Mouse (Mus musculus) Patski (cell line): ENCODE data around the gene Kcne2. TPM values are rescaled to one million over a fixed set of nuclear protein-coding genes. Genes with fewer than 3 reads are reported as not detected.

ENCODE experiments used
- ATAC-seq: fragments of 100-300 bp; one replicate; pipeline ENCODE4 v1.8.0; 2021
- CTCF ChIA-PET: fragments of 350-600 bp; sonication (Branson Sonifier 250); formaldehyde crosslinking; loops from one replicate; lab custom pipeline; 2022; ENCODE audit warnings: inconsistent platforms; lab: Charles Lee
- POLR2A ChIA-PET: fragments of 350-600 bp; sonication (Branson Sonifier 250); formaldehyde crosslinking; loops from one replicate; lab custom pipeline; 2022; ENCODE audit warnings: antibody characterized with exemption, inconsistent platforms; lab: Charles Lee
- DNase-seq: peaks from one replicate; pipeline ENCODE4 v3.0.0-alpha.2; 2011; ENCODE audit warnings: low read depth, low spot score
- H3K27me3 ChIP-seq: fragments of 371-371 bp; one replicate; pipeline ENCODE4 v1.5.1; 2021
- CTCF ChIP-seq: fragments of 100-300 bp; IDR thresholded peaks from one replicate; pipeline ENCODE4 v1.5.1; 2021
- in situ Hi-C: fragments of 300-500 bp; cut with MboI; formaldehyde crosslinking; loops from 3 replicates; pipeline ENCODE4 v1.11.1; 2018; ENCODE audit warnings: low pct_unique_long_range_greater_than_20kb, mixed read lengths
- polyA plus RNA-seq: library from polyadenylated mRNA; unstranded; gene quantifications from one replicate; pipeline ENCODE4 v1.2.3, GENCODE M21; 2021

Kcne2 gene
- polyA plus RNA-seq, 1 experiment from 2014 or later, result not detected

- in situ Hi-C loops, result no loop called here
- TF ChIP-seq CTCF, result peak; percentile 27
- ChIA-PET CTCF (interaction anchor here (1.0 to 1.3 kb wide), 2 partner anchors 21 to 33 kb away, joined by 3 to 4 read pairs; no protein-coding TSS in a partner anchor), POLR2A (no interaction called here)
- H3K27me3 ChIP-seq, result no peaks in the 10 kb centered on the region
- ATAC-seq (no peak), DNase-seq (no peak)
These were observed 15.8 kb downstream of the Kcne2 start for GRCm38 (mm10) chr16:92307947-92308346.

GRCm38 (mm10) chr16:92309126-92309525, 16.9 kb downstream of the Kcne2 start:
- ChIA-PET CTCF (interaction anchor here (1.3 kb wide), 1 partner anchor 22 kb away, joined by 3 read pairs; no protein-coding TSS in a partner anchor), POLR2A (no interaction called here)
- ATAC-seq (no peak), DNase-seq (no peak)
- TF ChIP-seq CTCF, result no peak
- H3K27me3 ChIP-seq, result no peaks in the 10 kb centered on the region
- in situ Hi-C loops, result no loop called here

DNA sequence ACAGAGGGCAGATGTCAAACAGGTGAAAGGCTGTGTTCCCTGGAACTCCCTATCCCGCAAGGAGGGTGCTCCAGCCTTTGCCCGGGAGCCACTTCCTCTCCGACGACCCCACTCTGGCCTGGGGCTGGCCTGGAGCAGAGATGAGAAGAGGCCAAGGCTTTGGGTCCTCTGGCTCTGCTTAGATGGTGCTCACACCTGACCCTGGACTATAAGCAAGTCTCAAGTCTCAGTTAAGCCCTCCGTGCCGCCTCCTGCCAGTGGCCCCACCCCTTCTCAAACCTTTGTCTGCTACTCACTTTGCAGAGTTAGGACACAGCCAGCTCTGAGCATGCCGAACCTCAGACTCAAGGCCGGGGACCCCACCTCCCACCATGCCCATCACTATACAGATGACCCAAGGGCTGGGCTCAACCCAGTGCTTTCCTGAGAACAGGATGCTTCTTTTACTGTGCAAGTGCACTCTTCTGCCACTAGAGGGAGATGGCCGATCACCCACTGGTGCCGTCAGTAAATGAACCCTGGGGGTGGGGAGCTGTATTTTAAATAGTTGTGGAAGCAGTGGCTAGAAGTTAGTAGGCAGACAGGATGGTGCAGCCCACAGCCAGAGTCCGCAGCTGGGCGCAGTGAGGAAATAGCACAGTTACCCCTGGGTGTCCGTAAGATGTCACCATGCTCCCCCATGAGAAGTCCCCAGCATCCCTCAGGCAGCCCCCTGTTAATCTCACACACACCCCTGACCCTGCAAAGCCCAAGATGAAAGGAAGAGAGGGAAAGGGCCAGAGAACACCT, 22.0 kb downstream of the Kcne2 start:
- DNase-seq (no peak), ATAC-seq (peak; percentile 67)
- no peaks in the 10 kb centered on the region for H3K27me3 ChIP-seq
- ChIA-PET CTCF (interaction anchor here (0.6 to 2.5 kb wide), 8 partner anchors 10 to 173 kb away, joined by 3 to 16 read pairs (median 4); no protein-coding TSS in a partner anchor), POLR2A (no interaction called here)
- no peak for TF ChIP-seq CTCF
- in situ Hi-C loops, result no loop called here

- ChIA-PET POLR2A (no interaction called here), CTCF (interaction anchor here (1.4 kb wide), 1 partner anchor 12 kb away, joined by 3 read pairs; no protein-coding TSS in a partner anchor)
- in situ Hi-C loops, result no loop called here
- no peak for ATAC-seq
- no peaks in the 10 kb centered on the region for H3K27me3 ChIP-seq
- TF ChIP-seq CTCF, result no peak
- no peak for DNase-seq
These were observed 24.0 kb downstream of the Kcne2 start for GRCm38 (mm10) chr16:92316049-92316738.

- in situ Hi-C loops, result no loop called here
- no peak for TF ChIP-seq CTCF
- CTCF ChIA-PET, result interaction anchor here (1.2 to 1.7 kb wide), 3 partner anchors 14 to 17 kb away, joined by 3 to 7 read pairs (median 3); no protein-coding TSS in a partner anchor
- POLR2A ChIA-PET, result no interaction called here
- no peaks in the 10 kb centered on the region for H3K27me3 ChIP-seq
- DNase-seq (no peak), ATAC-seq (no peak)
These were observed 27.3 kb downstream of the Kcne2 start for GRCm38 (mm10) chr16:92319353-92320109.

- DNase-seq (no peak), ATAC-seq (no peak)
- no peaks in the 10 kb centered on the region for H3K27me3 ChIP-seq
- in situ Hi-C loops, result no loop called here
- ChIA-PET POLR2A (no interaction called here), CTCF (interaction anchor here (1.5 to 1.7 kb wide), 2 partner anchors 13 to 17 kb away, joined by 3 to 7 read pairs; no protein-coding TSS in a partner anchor)
- no peak for TF ChIP-seq CTCF
These were observed 28.2 kb downstream of the Kcne2 start for GRCm38 (mm10) chr16:92320361-92320760.

DNA sequence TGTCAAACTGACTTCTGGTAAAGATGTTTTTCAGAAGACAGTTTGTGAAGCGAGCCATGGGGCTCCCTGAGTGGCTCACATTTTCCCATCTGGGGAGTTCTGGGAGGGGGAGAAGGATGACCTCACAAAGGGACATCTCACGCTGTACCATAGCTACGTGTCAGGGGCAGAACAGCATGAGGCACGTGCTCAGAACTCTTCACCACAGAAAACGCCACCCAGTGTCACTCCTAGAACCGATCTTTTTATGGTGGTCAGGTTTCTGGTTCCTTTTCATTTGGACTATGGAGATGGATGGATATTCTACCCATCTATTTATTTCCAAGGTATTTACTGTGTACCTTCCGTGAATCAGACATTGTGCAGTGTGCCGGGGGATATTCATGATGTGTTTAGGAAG, 29.2 kb downstream of the Kcne2 start, which contains the start of gene Fam243:
TSS of gene Fam243 (minus strand) at position 101 of the 400 bp plus-strand sequence.
- ATAC-seq (no peak), DNase-seq (no peak)
- CTCF ChIA-PET, result no interaction called here
- in situ Hi-C loops, result no loop called here
- TF ChIP-seq CTCF, result no peak
- no peaks in the 10 kb centered on the region for H3K27me3 ChIP-seq
- POLR2A ChIA-PET, result no interaction called here

DNA sequence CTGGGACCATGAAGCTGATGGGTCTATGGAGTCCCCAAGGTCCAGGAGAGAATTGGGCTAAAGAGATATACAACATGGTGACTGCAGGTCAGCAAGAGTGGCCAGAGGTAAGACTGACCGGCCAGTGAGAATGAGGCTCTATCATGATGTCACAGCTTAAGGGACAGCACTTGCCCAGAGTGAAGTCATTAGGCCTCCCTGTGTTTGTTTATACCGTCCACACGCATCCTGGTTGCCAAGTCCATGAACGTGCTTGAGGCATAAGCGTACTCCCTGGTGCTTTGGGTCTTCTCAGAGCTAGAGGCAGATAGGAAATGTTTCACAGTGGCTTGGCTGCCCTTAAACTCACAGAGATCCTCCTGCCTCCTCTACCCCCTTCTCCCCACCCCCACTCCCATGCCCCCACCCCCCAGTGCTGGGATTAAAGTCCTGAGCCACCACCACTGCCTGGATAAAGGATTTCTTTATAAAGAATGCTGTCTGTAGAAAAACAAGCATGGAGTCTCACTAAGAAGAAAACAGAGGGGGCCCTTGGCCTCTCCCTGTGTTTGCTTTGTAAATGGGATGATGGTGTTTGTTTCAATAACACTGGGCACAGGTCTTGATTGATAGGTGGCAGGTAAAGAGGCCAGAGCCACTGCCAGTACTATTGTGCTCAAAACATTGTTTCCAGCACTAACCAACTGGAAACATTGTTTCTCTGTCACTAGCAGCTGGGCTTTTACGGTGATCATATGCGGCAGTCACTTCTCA, 32.3 kb downstream of the Kcne2 start:
- ATAC-seq (no peak), DNase-seq (no peak)
- ChIA-PET POLR2A (no interaction called here), CTCF (interaction anchor here (1.1 kb wide), 1 partner anchor 10 kb away, joined by 4 read pairs; no protein-coding TSS in a partner anchor)
- no peak for TF ChIP-seq CTCF
- in situ Hi-C loops, result loop anchor here (25.0 kb wide), 1 partner anchor 1238 kb away; no protein-coding TSS in a partner anchor
- peaks cover 6% of the 10 kb centered on the region for H3K27me3 ChIP-seq

DNA sequence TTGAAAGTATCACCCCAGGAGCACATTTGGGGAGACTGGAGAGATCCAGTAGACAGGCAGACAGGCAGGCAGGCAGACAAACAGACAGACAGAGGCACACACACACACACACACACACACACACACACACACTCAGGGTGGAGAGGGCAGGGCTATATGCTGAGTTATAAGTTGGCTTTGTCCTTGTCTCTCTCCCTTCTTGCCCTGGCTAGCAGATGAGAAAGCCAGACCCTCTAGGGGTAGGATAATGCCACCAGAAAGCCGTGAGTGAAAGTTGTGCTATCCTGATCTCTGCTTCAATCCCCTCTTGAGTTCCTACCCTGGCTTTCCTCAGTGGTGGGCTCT, 32.8 kb downstream of the Kcne2 start:
- ChIA-PET CTCF (interaction anchor here (1.1 kb wide), 1 partner anchor 10 kb away, joined by 4 read pairs; no protein-coding TSS in a partner anchor), POLR2A (no interaction called here)
- DNase-seq, result no peak
- H3K27me3 ChIP-seq, result peaks cover 6% of the 10 kb centered on the region
- no peak for ATAC-seq
- in situ Hi-C loops, result loop anchor here (25.0 kb wide), 1 partner anchor 1237 kb away; no protein-coding TSS in a partner anchor
- TF ChIP-seq CTCF, result no peak
